Mouse (Mus musculus): ENCODE results near the gene Gm21304. TPM values are rescaled to one million over a fixed set of nuclear protein-coding genes. Genes with fewer than 3 reads are reported as not detected.
"Not testable (repeated sequence)": the region's sequence is repeated elsewhere in the genome, so short reads cannot be mapped to it uniquely, and the experiment has no call there.

Gm21304 gene
- polyA plus RNA-seq (2016; fragmentation: Nextera tagmentation; extraction: Ambion mirVana), result not detected in 2 replicates

- H3K36me3 ChIP-seq (replicated peaks); H3K27ac ChIP-seq; H3K4me1 ChIP-seq; H3K9me3 ChIP-seq; DNase-seq (ENCODE audit: extremely low spot score, low spot score); H3K27me3 ChIP-seq (ENCODE audit: poor library complexity, severe bottlenecking); H3K4me3 ChIP-seq: not testable (repeated sequence)
- WGBS, result no CpG with 5 or more reads among the region's 3 CpGs
These were observed at the start of gene Gm21304 for GRCm38 (mm10) chr10:104168215-104168614. TSS of gene Gm21304 (plus strand) at chr10:104168515.

GRCm38 (mm10) chr10:104142687-104143086, 25.6 kb upstream of the Gm21304 start, which contains the start of gene Gm21293:
TSS of gene Gm21293 (plus strand) at chr10:104142987.
- WGBS, result no CpG with 5 or more reads among the region's 3 CpGs
- H3K4me3 ChIP-seq; H3K27ac ChIP-seq; H3K27me3 ChIP-seq (ENCODE audit: poor library complexity, severe bottlenecking); H3K36me3 ChIP-seq (replicated peaks); DNase-seq (ENCODE audit: extremely low spot score, low spot score); H3K4me1 ChIP-seq; H3K9me3 ChIP-seq: not testable (repeated sequence)

DNA sequence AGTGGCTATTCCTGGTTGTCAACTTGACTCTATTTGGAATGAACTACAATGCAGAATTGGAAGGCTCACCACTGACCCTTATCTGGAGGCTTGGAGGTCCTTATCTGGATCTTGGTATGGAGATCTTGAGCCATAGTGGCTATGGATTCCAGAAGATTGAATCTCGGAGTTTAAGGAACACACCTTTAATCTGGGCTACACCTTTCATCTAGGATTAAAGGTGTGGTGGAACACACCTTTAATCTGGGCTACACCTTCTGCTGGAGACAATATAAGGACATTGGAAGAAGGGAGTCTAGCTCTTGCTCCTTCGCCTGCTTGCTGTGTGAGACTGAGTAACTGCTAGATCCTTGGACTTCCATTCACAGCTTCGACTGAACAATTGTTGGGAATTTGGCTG, 17.1 kb upstream of the Gm21304 start, which contains the start of gene Gm6763:
TSS of gene Gm6763 (plus strand) at position 301 of the 400 bp plus-strand sequence.
- not testable (repeated sequence) for H3K4me1 ChIP-seq; H3K4me3 ChIP-seq; H3K36me3 ChIP-seq (replicated peaks); H3K9me3 ChIP-seq; H3K27me3 ChIP-seq (ENCODE audit: poor library complexity, severe bottlenecking); DNase-seq (ENCODE audit: extremely low spot score, low spot score); H3K27ac ChIP-seq
- no CpG with 5 or more reads among the region's 3 CpGs for WGBS

- not testable (repeated sequence) for H3K9me3 ChIP-seq; H3K4me3 ChIP-seq; H3K27ac ChIP-seq; H3K27me3 ChIP-seq (ENCODE audit: poor library complexity, severe bottlenecking); DNase-seq (ENCODE audit: extremely low spot score, low spot score); H3K36me3 ChIP-seq (replicated peaks); H3K4me1 ChIP-seq
- no CpG with 5 or more reads among the region's 3 CpGs for WGBS
These were observed 8.6 kb upstream of the Gm21304 start, which contains the start of gene Gm8764 for GRCm38 (mm10) chr10:104159706-104160105. TSS of gene Gm8764 (plus strand) at chr10:104160006.

DNA sequence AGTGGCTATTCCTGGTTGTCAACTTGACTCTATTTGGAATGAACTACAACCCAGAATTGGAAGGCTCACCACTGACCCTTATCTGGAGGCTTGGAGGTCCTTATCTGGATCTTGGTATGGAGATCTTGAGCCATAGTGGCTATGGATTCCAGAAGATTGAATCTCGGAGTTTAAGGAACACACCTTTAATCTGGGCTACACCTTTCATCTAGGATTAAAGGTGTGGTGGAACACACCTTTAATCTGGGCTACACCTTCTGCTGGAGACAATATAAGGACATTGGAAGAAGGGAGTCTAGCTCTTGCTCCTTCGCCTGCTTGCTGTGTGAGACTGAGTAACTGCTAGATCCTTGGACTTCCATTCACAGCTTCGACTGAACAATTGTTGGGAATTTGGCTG, 8.4 kb downstream of the Gm21304 start, which contains the start of gene Gm21312:
TSS of gene Gm21312 (plus strand) at position 301 of the 400 bp plus-strand sequence.
- WGBS, result no CpG with 5 or more reads among the region's 3 CpGs
- not testable (repeated sequence) for H3K27me3 ChIP-seq (ENCODE audit: poor library complexity, severe bottlenecking); H3K9me3 ChIP-seq; H3K4me3 ChIP-seq; H3K4me1 ChIP-seq; DNase-seq (ENCODE audit: extremely low spot score, low spot score); H3K36me3 ChIP-seq (replicated peaks); H3K27ac ChIP-seq

DNA sequence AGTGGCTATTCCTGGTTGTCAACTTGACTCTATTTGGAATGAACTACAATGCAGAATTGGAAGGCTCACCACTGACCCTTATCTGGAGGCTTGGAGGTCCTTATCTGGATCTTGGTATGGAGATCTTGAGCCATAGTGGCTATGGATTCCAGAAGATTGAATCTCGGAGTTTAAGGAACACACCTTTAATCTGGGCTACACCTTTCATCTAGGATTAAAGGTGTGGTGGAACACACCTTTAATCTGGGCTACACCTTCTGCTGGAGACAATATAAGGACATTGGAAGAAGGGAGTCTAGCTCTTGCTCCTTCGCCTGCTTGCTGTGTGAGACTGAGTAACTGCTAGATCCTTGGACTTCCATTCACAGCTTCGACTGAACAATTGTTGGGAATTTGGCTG, 16.9 kb downstream of the Gm21304 start, which contains the start of gene Gm20765:
TSS of gene Gm20765 (plus strand) at position 301 of the 400 bp plus-strand sequence.
- not testable (repeated sequence) for H3K27me3 ChIP-seq (ENCODE audit: poor library complexity, severe bottlenecking); H3K4me1 ChIP-seq; H3K27ac ChIP-seq; H3K36me3 ChIP-seq (replicated peaks); H3K9me3 ChIP-seq; H3K4me3 ChIP-seq; DNase-seq (ENCODE audit: extremely low spot score, low spot score)
- WGBS, result no CpG with 5 or more reads among the region's 3 CpGs

DNA sequence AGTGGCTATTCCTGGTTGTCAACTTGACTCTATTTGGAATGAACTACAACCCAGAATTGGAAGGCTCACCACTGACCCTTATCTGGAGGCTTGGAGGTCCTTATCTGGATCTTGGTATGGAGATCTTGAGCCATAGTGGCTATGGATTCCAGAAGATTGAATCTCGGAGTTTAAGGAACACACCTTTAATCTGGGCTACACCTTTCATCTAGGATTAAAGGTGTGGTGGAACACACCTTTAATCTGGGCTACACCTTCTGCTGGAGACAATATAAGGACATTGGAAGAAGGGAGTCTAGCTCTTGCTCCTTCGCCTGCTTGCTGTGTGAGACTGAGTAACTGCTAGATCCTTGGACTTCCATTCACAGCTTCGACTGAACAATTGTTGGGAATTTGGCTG, 25.4 kb downstream of the Gm21304 start, which contains the start of gene Gm4340:
TSS of gene Gm4340 (plus strand) at position 301 of the 400 bp plus-strand sequence.
- not testable (repeated sequence) for H3K9me3 ChIP-seq; H3K4me1 ChIP-seq; H3K4me3 ChIP-seq; H3K36me3 ChIP-seq (replicated peaks); H3K27ac ChIP-seq; H3K27me3 ChIP-seq (ENCODE audit: poor library complexity, severe bottlenecking); DNase-seq (ENCODE audit: extremely low spot score, low spot score)
- WGBS, result no CpG with 5 or more reads among the region's 3 CpGs

DNA sequence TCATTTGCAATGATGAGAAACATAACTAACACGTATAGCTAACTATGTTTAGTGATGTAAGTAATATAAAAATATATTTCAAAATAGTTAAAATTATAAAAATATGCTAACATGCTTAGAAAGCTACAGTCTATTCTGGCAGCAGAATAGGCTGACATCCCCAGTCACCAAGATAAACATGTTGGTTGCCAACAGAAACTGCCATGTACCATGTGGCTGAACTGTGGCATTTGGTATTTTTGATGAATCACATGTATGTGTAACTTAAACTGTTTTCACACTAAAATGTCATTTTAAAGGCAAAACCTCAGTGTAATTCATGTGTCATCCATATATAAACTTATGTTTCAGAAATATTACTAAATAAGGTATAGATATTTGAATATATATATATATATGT, 41.3 kb downstream of the Gm21304 start:
- H3K27ac ChIP-seq, result no peak overlapping the region
- H3K27me3 ChIP-seq (ENCODE audit: poor library complexity, severe bottlenecking), result no peaks in the 10 kb centered on the region
- H3K36me3 ChIP-seq (replicated peaks), result no peaks in the 10 kb centered on the region
- DNase-seq (ENCODE audit: extremely low spot score, low spot score), result no peak
- WGBS, result 90% methylated on average over 1 of the region's 1 CpGs
- H3K4me3 ChIP-seq, result no peak overlapping the region
- H3K9me3 ChIP-seq, result no peaks in the 10 kb centered on the region
- H3K4me1 ChIP-seq, result no peaks in the 10 kb centered on the region

DNA sequence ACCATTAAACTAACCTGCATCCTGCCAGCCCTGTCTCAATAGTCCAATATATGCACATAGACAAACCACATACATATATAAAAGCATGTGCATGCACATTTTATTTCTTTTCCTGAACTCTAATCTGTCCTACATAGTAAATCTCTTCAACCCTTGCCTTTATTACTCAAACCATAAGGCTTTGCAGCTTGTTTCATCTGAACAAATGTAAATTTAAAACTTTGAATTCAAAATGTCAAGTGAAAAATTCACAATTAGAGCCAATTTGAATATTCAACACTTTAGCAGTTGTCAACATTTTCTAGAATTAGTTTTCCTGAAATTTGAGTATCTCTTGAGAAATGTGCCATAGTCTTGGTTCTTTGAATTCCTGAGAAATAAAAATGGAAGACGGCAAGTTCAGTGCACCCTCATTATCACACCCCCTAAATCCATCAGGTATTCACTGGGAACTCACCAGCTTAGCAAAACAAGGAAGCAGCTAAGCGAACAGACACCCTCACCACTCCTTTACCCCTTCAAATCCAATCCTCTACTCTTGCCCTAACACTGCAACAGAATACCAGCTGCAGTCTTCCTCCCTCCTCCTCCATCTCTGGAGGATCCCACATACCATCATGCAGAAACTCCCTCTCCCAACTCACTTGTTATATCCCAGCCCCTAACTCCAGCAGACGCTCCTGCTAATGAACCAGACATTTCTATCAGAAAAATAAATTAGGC, 42.1 kb downstream of the Gm21304 start:
- Histone ChIP-seq H3K4me1 (no peaks in the 10 kb centered on the region), H3K36me3 (replicated peaks) (no peaks in the 10 kb centered on the region), H3K9me3 (no peaks in the 10 kb centered on the region), H3K27ac (no peak overlapping the region), H3K27me3 (ENCODE audit: poor library complexity, severe bottlenecking) (no peaks in the 10 kb centered on the region), H3K4me3 (no peak overlapping the region)
- WGBS, result 71% methylated on average over 3 of the region's 3 CpGs
- DNase-seq (ENCODE audit: extremely low spot score, low spot score), result no peak

- no peaks in the 10 kb centered on the region for H3K9me3 ChIP-seq
- 87% methylated on average over 5 of the region's 5 CpGs for WGBS
- H3K27me3 ChIP-seq (ENCODE audit: poor library complexity, severe bottlenecking), result no peaks in the 10 kb centered on the region
- DNase-seq (ENCODE audit: extremely low spot score, low spot score), result no peak
- no peaks in the 10 kb centered on the region for H3K4me1 ChIP-seq
- H3K36me3 ChIP-seq (replicated peaks), result no peaks in the 10 kb centered on the region
- H3K4me3 ChIP-seq, result no peak overlapping the region
- no peak overlapping the region for H3K27ac ChIP-seq
These were observed 46.2 kb downstream of the Gm21304 start for GRCm38 (mm10) chr10:104214527-104214926.

Other genes starting within 250 kb of the Gm21304 start
- gene Gm21293, start 25.5 kb upstream of the Gm21304 start, polyA plus RNA-seq (2016; fragmentation: Nextera tagmentation; extraction: Ambion mirVana), result not detected in 2 replicates
- gene Gm6763, start 17.0 kb upstream of the Gm21304 start, polyA plus RNA-seq (2016; fragmentation: Nextera tagmentation; extraction: Ambion mirVana), result not detected in 2 replicates
- not detected in 2 replicates for gene Gm8764, start 8.5 kb upstream of the Gm21304 start, polyA plus RNA-seq (2016; fragmentation: Nextera tagmentation; extraction: Ambion mirVana)
- not detected in 2 replicates for gene Gm21312, start 8.5 kb downstream of the Gm21304 start, polyA plus RNA-seq (2016; fragmentation: Nextera tagmentation; extraction: Ambion mirVana)
- gene Gm20765, start 17.0 kb downstream of the Gm21304 start, polyA plus RNA-seq (2016; fragmentation: Nextera tagmentation; extraction: Ambion mirVana), result not detected in 2 replicates
- gene Gm4340, start 25.5 kb downstream of the Gm21304 start, polyA plus RNA-seq (2016; fragmentation: Nextera tagmentation; extraction: Ambion mirVana), result not detected in 2 replicates

Measured in forebrain, embryonic 10.5 days (tissue).